Mouse (Mus musculus) C2C12 (cell line): ENCODE results near the gene 6030458C11Rik. TPM values are rescaled to one million over a fixed set of nuclear protein-coding genes. Genes with fewer than 3 reads are reported as not detected.
A peak's percentile ranks its signal among the peaks of the same experiment; 100 is the strongest.

Source experiments
- H3K27me3 ChIP-seq: one replicate; pipeline ENCODE4 v1.6.1; 2011; ENCODE audit not compliant: control insufficient read depth, insufficient read depth, insufficient read length
- H3K36me3 ChIP-seq: one replicate; pipeline ENCODE4 v1.6.1; 2011; ENCODE audit not compliant: control insufficient read depth, insufficient read depth
- H3K4me3 ChIP-seq: one replicate; pipeline ENCODE4 v1.5.1; 2011; ENCODE audit warnings: mild to moderate bottlenecking, control low read depth; ENCODE audit not compliant: poor library complexity, insufficient read depth, severe bottlenecking
- H3K79me2 ChIP-seq: one replicate; pipeline ENCODE4 v1.6.1; 2011; ENCODE audit not compliant: control insufficient read depth, insufficient read depth
- H3K79me3 ChIP-seq: one replicate; pipeline ENCODE4 v1.6.1; 2011; ENCODE audit warnings: low read depth, control low read depth
- H3ac ChIP-seq: one replicate; pipeline ENCODE3; 2011; ENCODE audit warnings: low read depth; ENCODE audit not compliant: control insufficient read depth, insufficient read length
- CEBPB ChIP-seq: IDR thresholded peaks from one replicate; pipeline ENCODE4 v1.6.1; 2011; ENCODE audit warnings: low read depth, mild to moderate bottlenecking, control low read depth, moderate library complexity
- CTCF ChIP-seq: IDR thresholded peaks from one replicate; pipeline ENCODE4 v1.5.1; 2011; ENCODE audit not compliant: control insufficient read depth, insufficient read depth, insufficient read length
- FOSL1 ChIP-seq: IDR thresholded peaks from one replicate; pipeline ENCODE4 v1.8.0; 2011; ENCODE audit warnings: mild to moderate bottlenecking, low read length; ENCODE audit not compliant: poor library complexity, insufficient read depth, severe bottlenecking
- MAX ChIP-seq: IDR thresholded peaks from one replicate; pipeline ENCODE4 v1.6.1; 2011; ENCODE audit warnings: mild to moderate bottlenecking, control low read depth
- MYOD1 ChIP-seq: IDR thresholded peaks from one replicate; pipeline ENCODE4 v1.6.1; 2011; ENCODE audit warnings: low read depth; ENCODE audit not compliant: control insufficient read depth, insufficient read length
- MYOG ChIP-seq: IDR thresholded peaks from one replicate; pipeline ENCODE4 v1.6.1; 2011; ENCODE audit not compliant: control insufficient read depth, insufficient read length; ENCODE audit errors: extremely low read depth
- USF1 ChIP-seq: IDR thresholded peaks from one replicate; pipeline ENCODE4 v1.6.1; 2011; ENCODE audit warnings: low read depth, mild to moderate bottlenecking, control low read depth, moderate library complexity
- polyA plus RNA-seq: library from polyadenylated mRNA; unstranded; fragments of >200 nt; fragmentation: generic; extraction: Trizol; gene quantifications from one replicate; pipeline ENCODE4 v1.2.1, GENCODE M21; 2012; ENCODE audit warnings: missing spikeins

6030458C11Rik gene
- polyA plus RNA-seq, 1 experiment: 7.5 TPM

GRCm38 (mm10) chr15:12857840-12858516 lies 33.5 kb upstream of the 6030458C11Rik start:
- H3K79me3 ChIP-seq: no peaks in the 10 kb centered on the region
- TF ChIP-seq USF1 (no peak), MAX (no peak), MYOD1 (no peak)
- H3K27me3 ChIP-seq: no peaks in the 10 kb centered on the region
- H3ac ChIP-seq: no peak overlapping the region
- H3K36me3 ChIP-seq: peaks cover 91% of the 10 kb centered on the region
- no peaks in the 10 kb centered on the region for H3K79me2 ChIP-seq
- no peak overlapping the region for H3K4me3 ChIP-seq

DNA sequence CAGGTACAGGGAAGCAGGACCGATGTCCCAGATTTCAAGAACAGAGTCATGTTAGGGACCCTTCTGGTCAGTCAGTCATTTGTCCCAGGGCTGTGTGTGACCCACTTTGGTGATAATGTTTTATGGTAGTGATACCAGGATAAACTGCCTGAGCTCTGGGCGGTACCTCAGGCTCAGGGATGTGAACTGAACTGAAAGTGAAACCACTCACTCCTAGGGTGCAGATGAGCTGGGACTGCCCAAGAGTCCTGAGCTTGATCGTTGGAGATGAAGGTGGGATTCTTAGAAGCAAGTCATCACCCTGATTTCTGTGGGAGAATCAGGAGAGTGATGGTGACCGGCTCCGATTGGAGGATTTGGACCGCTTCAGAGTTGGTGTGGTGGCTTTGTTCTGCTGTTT lies 32.3 kb upstream of the 6030458C11Rik start:
- Histone ChIP-seq H3K79me2 (no peaks in the 10 kb centered on the region), H3ac (no peak overlapping the region), H3K79me3 (no peaks in the 10 kb centered on the region), H3K27me3 (no peaks in the 10 kb centered on the region), H3K36me3 (peaks cover 90% of the 10 kb centered on the region), H3K4me3 (no peak overlapping the region)
- TF ChIP-seq CEBPB (no peak), CTCF (no peak), MYOG (no peak), FOSL1 (no peak), MYOD1 (no peak), MAX (no peak), USF1 (no peak)

DNA sequence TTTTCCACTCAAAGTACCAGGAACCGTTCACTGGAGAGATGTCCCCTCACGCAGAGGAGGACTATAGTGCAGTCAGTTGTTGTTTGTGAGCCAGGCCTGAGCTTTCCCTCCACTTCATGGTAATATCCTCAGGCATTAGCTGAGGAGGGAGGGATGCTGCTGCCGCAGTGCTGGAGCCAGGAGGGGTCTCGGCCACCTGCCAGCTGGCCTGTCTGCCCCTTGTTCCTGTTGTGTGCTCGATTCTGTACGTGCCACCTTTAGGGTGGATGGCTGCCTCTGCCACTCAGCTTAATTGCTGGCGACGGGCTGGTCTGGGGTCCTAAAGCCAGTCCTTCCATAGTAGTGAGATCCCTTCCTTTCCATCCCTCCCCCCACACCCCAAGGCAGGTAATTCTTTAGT lies 29.0 kb upstream of the 6030458C11Rik start:
- Histone ChIP-seq H3ac (no peak overlapping the region), H3K79me3 (no peaks in the 10 kb centered on the region), H3K4me3 (no peak overlapping the region), H3K36me3 (peaks cover 84% of the 10 kb centered on the region), H3K79me2 (no peaks in the 10 kb centered on the region), H3K27me3 (no peaks in the 10 kb centered on the region)
- TF ChIP-seq CTCF (no peak), MYOG (no peak), USF1 (no peak)

DNA sequence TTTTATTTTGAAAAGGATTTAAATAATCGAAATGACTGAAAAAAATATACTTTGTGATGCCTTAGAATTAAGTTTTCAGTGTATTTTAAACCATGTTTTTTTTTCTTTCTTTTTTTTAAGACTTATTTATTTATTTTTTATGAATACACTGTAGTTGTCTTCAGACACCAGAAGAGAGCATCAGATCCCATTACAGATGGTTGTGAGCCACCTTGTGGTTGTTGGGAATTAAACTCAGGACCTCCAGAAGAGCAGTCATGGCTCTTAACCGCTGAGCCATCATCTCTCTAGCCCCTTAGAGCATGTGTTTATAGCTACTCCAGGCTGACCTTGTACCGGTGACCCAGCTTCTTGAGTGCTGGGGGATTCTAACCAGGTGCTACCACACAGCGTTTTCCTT lies 24.9 kb upstream of the 6030458C11Rik start:
- peaks cover 91% of the 10 kb centered on the region for H3K36me3 ChIP-seq

GRCm38 (mm10) chr15:12848196-12848975 lies 23.9 kb upstream of the 6030458C11Rik start:
- Histone ChIP-seq H3ac (no peak overlapping the region), H3K79me3 (peaks cover 1% of the 10 kb centered on the region), H3K36me3 (peaks cover 93% of the 10 kb centered on the region), H3K79me2 (no peaks in the 10 kb centered on the region), H3K4me3 (no peak overlapping the region), H3K27me3 (no peaks in the 10 kb centered on the region)
- TF ChIP-seq CTCF: no peak
- no peak for TF ChIP-seq CEBPB
- no peak for TF ChIP-seq FOSL1
- no peak for TF ChIP-seq MYOG
- TF ChIP-seq USF1: no peak
- no peak for TF ChIP-seq MAX
- peak; percentile 20 for TF ChIP-seq MYOD1

More for the DNA sequence above, 24.9 kb upstream of the 6030458C11Rik start:
- no peak for TF ChIP-seq MAX
- no peak for TF ChIP-seq MYOD1
- TF ChIP-seq CEBPB: no peak
- TF ChIP-seq FOSL1: no peak
- no peak for TF ChIP-seq USF1
- TF ChIP-seq CTCF: no peak
- no peak for TF ChIP-seq MYOG
- no peaks in the 10 kb centered on the region for H3K27me3 ChIP-seq
- H3K4me3 ChIP-seq: no peak overlapping the region
- H3ac ChIP-seq: no peak overlapping the region
- H3K79me3 ChIP-seq: peaks cover 1% of the 10 kb centered on the region
- H3K79me2 ChIP-seq: no peaks in the 10 kb centered on the region

GRCm38 (mm10) chr15:12842833-12843232 lies 18.4 kb upstream of the 6030458C11Rik start:
- H3K27me3 ChIP-seq: no peaks in the 10 kb centered on the region
- no peak overlapping the region for H3ac ChIP-seq
- no peak overlapping the region for H3K4me3 ChIP-seq
- no peak for TF ChIP-seq CTCF
- TF ChIP-seq MYOG: no peak
- TF ChIP-seq MAX: no peak
- TF ChIP-seq USF1: no peak
- no peak for TF ChIP-seq CEBPB
- no peak for TF ChIP-seq MYOD1
- TF ChIP-seq FOSL1: no peak
- H3K36me3 ChIP-seq: peaks cover 91% of the 10 kb centered on the region
- H3K79me3 ChIP-seq: peaks cover 1% of the 10 kb centered on the region
- H3K79me2 ChIP-seq: no peaks in the 10 kb centered on the region
